Mouse (Mus musculus) left cerebral cortex, adult 8-10 months (tissue): Measurements from ENCODE around the gene Dync1li1. TPM values are rescaled to one million over a fixed set of nuclear protein-coding genes. Genes with fewer than 3 reads are reported as not detected.
"Not testable (repeated sequence)": the region's sequence is repeated elsewhere in the genome, so short reads cannot be mapped to it uniquely, and the experiment has no call there.

Experiments used
- DNase-seq, 2 experiments: peaks; one replicate each; pipeline ENCODE4 v3.0.0; 2022; ENCODE audit warnings: low spot score in 2 of 2
- total RNA-seq, 4 experiments: library from RNA; stranded (reverse); gene quantifications; 2 replicates each; pipeline ENCODE4 v1.2.4; 2022

The Dync1li1 gene
- total RNA-seq, 4 experiments from 2014 or later = 84.6 to 87.5 (median 85.9) TPM

GRCm38 (mm10) chr9:114716677-114717331 is 28.2 kb downstream of the Dync1li1 start:
- DNase-seq = no peak

GRCm38 (mm10) chr9:114727315-114727714 is 38.7 kb downstream of the Dync1li1 start:
- DNase-seq = no peak

DNA sequence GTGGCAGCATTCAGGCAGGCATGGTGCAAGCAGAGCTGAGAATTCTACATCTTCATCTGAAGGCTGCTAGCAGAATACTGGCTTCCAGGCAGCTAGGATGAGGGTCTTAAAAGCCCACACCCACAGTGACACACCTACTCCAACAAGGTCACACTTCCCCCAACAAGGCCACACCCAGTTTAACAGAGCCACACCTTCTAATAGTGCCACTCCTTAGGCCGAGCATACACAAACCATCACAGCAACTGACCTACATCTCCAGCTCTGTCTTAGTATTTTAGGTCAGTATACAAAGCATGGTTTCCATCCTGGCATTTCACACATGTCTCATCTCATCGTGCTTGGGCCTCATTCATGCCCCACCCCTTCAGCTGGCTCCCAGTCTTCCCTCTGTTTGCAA is 39.8 kb downstream of the Dync1li1 start:
- DNase-seq = not testable (repeated sequence)

DNA sequence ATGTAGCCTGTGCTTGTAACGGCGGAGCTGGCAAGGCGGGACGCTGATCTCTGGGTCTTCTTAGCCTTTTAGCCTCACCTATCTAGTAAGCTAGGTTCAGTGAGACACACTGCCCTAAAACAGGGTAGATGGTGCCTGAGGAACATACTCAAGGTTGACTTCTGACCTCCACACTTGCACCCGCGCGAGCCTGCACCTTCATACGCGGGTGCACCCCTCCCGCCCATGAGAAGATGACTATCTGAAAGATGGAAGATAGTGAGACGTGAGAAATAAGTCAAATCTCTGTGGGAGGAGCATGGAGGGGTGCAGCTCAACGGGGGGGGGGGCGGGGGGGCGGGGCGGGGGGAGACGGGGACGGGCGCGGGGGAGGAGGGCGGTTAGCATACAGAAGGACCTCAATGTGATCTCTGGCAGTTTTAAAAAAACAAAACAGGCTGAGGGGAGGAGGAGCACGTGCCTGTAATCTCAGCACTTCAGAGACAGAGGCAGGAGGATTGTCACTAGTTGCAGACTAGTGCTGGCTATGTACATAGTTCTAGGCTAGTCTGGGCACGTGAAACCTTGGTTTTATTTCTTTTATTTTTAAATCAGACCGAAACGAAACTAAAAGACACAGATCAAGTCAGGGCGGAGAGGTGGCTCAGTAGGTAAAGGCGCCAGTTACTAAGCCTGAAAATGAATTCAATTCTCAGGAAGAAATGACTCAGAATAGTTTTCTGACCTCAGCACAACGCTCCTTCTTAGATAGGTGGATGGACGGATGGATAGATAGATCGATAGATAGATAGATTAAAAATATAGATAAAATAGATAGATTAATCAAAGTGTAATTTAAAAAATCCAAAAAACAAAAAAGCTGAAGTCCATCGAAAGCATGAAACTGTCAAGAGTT is 41.6 kb downstream of the Dync1li1 start:
- no peak for DNase-seq

DNA sequence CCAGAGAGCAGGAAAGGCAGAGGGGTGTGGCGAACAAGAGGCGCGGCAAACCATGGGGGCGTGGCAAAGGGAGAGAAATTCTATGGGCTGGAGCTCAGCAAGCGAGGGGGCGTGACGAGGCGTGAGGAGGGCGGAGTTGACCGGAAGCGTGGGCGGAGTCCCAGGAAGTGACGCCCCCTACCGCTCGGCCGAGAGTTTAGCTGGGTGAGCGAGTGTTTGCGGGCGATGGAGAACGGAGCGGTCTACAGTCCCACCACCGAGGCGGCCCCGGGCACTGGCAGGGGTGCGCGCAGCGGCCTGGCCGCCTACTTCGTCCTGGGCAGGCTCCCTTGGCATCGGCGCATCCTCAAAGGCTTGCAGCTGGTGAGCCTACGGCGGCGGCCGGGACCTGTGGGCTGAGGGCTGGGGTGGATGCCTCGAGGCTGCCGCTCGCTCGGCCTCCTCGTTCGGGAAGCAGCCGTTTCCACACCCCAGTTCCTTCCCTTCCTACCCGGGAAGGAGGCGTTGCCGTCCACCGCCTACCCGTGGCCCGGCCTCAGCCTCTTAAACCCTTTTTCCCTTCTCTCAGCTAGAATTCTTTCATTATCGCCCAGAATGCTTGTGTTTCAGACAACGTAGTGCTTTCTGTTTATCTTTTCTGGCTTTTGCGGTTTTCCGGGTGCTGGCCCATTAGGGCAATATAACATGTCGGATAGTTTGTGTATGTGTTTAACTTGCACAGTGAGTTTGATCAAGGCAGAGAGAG is 42.6 kb downstream of the Dync1li1 start, which contains the start of gene Cmtm6:
Cmtm6 (plus strand) TSS at position 106 of the 745 bp plus-strand sequence.
- peak; percentile 86 to 92 for DNase-seq

- no peak for DNase-seq
These were observed 43.5 kb downstream of the Dync1li1 start for GRCm38 (mm10) chr9:114731871-114732682.

DNA sequence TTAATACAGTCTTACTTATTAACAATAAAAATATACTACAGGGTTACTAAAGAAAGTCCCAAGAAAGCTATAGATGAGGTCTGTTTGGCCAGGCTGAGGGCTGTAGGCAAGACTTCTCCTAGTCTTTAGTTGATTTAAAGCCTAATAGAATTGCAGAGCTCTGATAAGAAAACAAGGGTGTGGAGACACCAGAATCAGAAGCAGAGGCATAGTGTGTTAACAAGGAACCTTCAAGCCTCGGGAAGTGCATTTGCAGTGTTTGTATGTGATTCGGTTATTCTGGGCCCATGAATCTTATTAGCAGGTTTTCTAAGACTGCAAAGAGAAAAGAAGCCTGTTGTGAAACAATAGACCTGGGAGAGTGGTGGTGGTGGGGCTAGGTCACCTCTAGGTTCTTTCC is 44.6 kb downstream of the Dync1li1 start:
- DNase-seq = no peak

DNA sequence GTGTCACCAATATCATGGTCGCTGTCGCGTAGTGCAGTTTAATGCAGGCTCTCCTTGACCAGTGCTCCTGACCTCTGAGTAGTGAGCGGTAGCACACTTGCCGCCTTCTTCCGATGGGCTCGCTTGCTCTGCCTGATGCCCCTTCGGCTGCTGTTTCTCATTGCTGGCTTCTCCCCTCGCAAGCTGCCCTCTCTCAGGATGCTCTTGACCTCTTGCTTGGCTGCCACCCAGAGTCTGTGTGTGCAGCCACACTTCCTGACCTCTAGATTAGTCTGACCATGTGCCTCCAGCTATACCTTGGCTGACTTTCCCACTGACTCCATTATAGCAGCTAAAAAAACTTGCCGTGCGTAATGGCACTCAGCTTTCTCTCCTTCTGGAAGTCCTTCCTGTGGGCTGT is 47.9 kb downstream of the Dync1li1 start:
- no peak for DNase-seq

DNA sequence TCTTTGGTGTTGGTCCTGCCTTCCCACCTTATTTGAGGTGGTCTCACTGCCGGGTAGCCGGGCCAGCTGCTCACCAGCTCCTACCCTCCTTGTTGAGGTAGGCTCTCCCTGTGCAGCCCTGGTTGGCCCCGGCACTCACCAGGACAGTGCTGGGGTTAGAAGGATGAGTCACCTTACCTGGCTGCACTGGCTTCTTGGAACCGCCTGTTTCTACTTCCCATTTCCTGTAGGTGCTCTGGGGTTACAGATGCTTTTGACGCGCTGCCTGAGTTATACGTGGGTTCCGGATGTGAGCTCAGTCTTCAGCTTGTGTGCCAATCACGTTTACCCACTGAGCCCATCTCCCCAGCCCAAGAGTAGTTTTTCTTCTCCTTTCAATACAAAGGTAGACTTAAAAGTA is 51.7 kb downstream of the Dync1li1 start:
- DNase-seq = no peak

DNA sequence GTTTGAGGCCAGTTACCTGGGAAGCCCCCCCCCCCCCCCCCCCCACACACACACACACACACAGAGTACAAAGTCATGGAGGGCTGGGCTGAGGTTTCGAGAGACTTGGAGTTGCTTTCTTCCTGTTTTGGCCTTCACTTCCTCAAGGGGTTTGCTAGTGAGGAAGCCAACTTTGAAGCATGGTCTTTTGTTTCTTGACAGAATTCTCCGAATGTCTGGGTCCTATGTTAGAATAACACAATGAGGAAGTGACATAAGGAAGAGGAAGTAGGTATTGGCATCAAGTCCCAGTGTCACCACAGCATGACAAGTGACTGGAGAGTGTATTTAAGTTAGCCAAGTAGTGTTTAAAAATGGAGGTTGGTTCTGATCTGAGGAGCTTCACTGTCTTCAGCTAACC is 54.1 kb downstream of the Dync1li1 start:
- no peak for DNase-seq

- DNase-seq = no peak
These were observed 56.6 kb downstream of the Dync1li1 start for GRCm38 (mm10) chr9:114745163-114745562.

GRCm38 (mm10) chr9:114745654-114746053 is 57.1 kb downstream of the Dync1li1 start:
- no peak for DNase-seq

- peak in 1 of 2 experiments; percentile 71 for DNase-seq
These were observed 58.4 kb downstream of the Dync1li1 start for GRCm38 (mm10) chr9:114747012-114747411.

- DNase-seq = no peak
These were observed 58.9 kb downstream of the Dync1li1 start for GRCm38 (mm10) chr9:114747466-114747865.

GRCm38 (mm10) chr9:114751582-114751981 is 63.0 kb downstream of the Dync1li1 start:
- no peak for DNase-seq

DNA sequence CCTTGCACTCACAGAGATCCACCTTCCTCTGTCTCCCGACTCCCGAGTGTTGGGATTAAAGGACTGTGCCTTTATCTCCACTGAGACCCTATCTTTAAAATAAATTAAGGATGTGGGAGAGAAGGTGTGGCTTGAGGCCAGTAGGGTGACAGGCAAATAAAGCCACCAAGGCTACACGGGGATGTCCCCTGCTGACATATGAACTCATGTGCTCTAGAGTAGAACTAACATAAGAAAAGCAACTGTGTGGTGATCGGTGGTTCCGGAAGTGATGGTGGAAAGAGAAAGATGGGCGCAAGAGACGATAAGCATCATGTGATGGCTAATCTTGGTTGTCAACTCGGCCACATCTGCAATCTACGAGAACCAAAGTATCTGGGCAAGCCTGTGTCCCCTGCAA is 63.7 kb downstream of the Dync1li1 start:
- DNase-seq = no peak

DNA sequence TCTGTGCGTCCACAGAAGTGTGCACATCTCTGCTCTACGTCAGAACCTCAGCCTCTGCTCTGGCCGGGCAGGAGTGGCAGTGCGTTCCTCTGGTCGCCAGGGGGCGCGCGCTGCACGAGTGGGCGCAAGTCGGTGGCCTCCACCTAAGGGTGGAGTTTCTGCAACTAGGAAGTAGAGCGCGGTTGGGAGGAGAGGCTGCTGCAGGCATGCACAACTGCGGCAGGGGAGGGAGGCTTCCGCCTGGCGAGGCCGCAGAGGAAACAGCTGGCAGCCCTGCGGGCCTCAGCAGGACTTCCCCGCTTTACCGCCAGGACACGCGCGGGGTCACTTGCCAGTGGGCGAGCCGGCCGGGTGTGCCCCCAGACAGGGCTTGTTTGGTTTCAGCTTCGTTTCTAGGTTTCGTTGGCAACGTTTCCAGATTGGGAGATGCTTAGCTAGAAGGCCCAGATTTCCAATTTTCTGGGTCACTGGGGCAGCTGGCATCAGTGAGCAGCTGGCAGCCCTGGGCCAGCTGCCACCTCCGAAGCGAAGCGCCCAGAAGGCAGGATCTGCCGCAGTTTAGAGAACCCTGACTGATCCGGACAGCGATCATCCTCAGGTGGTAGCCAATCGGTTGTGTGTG is 64.4 kb downstream of the Dync1li1 start:
- DNase-seq = peak; percentile 86 to 87

- no peak for DNase-seq
These were observed 69.7 kb downstream of the Dync1li1 start for GRCm38 (mm10) chr9:114758272-114758671.

DNA sequence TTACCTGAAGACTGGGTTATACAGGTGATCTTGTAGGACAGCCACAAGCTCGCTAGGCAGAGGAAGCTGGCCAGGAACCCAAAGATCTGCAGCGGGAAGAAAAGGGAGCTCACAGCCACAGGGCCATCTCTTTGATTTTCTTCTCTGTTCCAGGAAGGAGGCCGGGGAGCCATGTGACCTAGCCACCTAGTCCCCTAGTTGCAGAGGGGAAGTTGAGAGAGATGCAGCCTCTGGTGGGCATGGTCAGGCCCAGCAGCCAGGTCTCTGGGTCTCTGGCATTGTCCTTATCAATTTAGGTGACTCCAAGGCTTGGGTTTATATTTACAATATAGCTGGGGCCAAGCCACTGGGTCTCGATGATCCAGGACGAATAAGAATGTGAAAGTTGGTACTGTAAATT is 70.2 kb downstream of the Dync1li1 start:
- DNase-seq = no peak

GRCm38 (mm10) chr9:114759886-114760285 is 71.3 kb downstream of the Dync1li1 start:
- no peak for DNase-seq

DNA sequence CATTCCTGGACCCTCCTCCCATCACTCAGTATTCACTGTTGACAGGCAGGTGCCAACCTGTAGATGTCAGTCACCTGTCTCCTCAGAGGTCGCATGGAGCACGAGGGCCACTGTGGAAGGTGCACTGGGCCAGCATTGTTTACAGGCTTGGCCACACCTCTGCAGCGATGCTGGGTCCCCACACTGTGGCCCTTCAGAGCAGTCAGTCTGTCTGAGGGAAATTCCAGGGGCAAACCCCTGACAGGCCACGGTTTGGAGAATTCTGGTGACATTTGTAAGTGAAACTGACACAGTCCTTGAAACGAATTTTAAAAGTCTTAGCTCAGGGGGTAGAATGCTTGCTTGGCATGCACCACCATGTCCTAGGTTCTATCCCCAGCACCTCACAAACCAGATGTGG is 71.8 kb downstream of the Dync1li1 start:
- no peak for DNase-seq
